Mouse (Mus musculus): ENCODE measurements around the gene Tbc1d10b.
A peak's percentile ranks its signal among the peaks of the same experiment; 100 is the strongest.
"Not testable (repeated sequence)": the region's sequence is repeated elsewhere in the genome, so short reads cannot be mapped to it uniquely, and the experiment has no call there.

The Tbc1d10b gene

GRCm38 (mm10) chr7:127208295-127208552 is at the start of gene Tbc1d10b:
Gene Tbc1d10b (minus strand): TSS chr7:127208468.
- DNase-seq (ENCODE audit: extremely low spot score, low spot score) = no peak

- no peak for DNase-seq (ENCODE audit: extremely low spot score, low spot score)
Observed at GRCm38 (mm10) chr7:127256518-127256917, 48.2 kb upstream of the Tbc1d10b start.

- DNase-seq (ENCODE audit: extremely low spot score, low spot score) = no peak
Observed at GRCm38 (mm10) chr7:127255965-127256364, 47.7 kb upstream of the Tbc1d10b start.

GRCm38 (mm10) chr7:127255008-127255407 is 46.7 kb upstream of the Tbc1d10b start:
- DNase-seq (ENCODE audit: extremely low spot score, low spot score) = no peak

- DNase-seq (ENCODE audit: extremely low spot score, low spot score) = peak; percentile 92
Observed at GRCm38 (mm10) chr7:127253821-127254769, 45.8 kb upstream of the Tbc1d10b start.

GRCm38 (mm10) chr7:127253341-127253740 is 45.1 kb upstream of the Tbc1d10b start:
- DNase-seq (ENCODE audit: extremely low spot score, low spot score) = no peak

- no peak for DNase-seq (ENCODE audit: extremely low spot score, low spot score)
Observed at GRCm38 (mm10) chr7:127252414-127252813, 44.1 kb upstream of the Tbc1d10b start.

GRCm38 (mm10) chr7:127250511-127250910 is 42.2 kb upstream of the Tbc1d10b start:
- not testable (repeated sequence) for DNase-seq (ENCODE audit: extremely low spot score, low spot score)

- no peak for DNase-seq (ENCODE audit: extremely low spot score, low spot score)
Observed at GRCm38 (mm10) chr7:127244658-127245510, 36.6 kb upstream of the Tbc1d10b start.

GRCm38 (mm10) chr7:127243870-127244657 is 35.8 kb upstream of the Tbc1d10b start, which contains the start of gene Zfp771:
Gene Zfp771 (plus strand): TSS chr7:127244274.
- peak; percentile 95 for DNase-seq (ENCODE audit: extremely low spot score, low spot score)

- no peak for DNase-seq (ENCODE audit: extremely low spot score, low spot score)
Observed at GRCm38 (mm10) chr7:127243361-127243867, 35.1 kb upstream of the Tbc1d10b start.

GRCm38 (mm10) chr7:127234777-127235176 is 26.5 kb upstream of the Tbc1d10b start:
- no peak for DNase-seq (ENCODE audit: extremely low spot score, low spot score)

GRCm38 (mm10) chr7:127233765-127234164 is 25.5 kb upstream of the Tbc1d10b start:
- DNase-seq (ENCODE audit: extremely low spot score, low spot score) = no peak

- no peak for DNase-seq (ENCODE audit: extremely low spot score, low spot score)
Observed at GRCm38 (mm10) chr7:127233368-127233749, 25.1 kb upstream of the Tbc1d10b start.

- DNase-seq (ENCODE audit: extremely low spot score, low spot score) = peak; percentile 95
Observed at GRCm38 (mm10) chr7:127232622-127233367, 24.5 kb upstream of the Tbc1d10b start, which contains the start of the genes Zfp553 and Sept1. Gene Zfp553 (plus strand): TSS chr7:127233061. Gene Sept1 (minus strand): TSS chr7:127233130.

- DNase-seq (ENCODE audit: extremely low spot score, low spot score) = no peak
Observed at GRCm38 (mm10) chr7:127231826-127232621, 23.8 kb upstream of the Tbc1d10b start.

GRCm38 (mm10) chr7:127231376-127231775 is 23.1 kb upstream of the Tbc1d10b start:
- DNase-seq (ENCODE audit: extremely low spot score, low spot score) = no peak

GRCm38 (mm10) chr7:127228615-127229303 is 20.5 kb upstream of the Tbc1d10b start:
- peak; percentile 58 for DNase-seq (ENCODE audit: extremely low spot score, low spot score)
